Mouse (Mus musculus) midbrain, embryonic 14.5 days (tissue): ENCODE measurements around the gene Aars2. TPM values are rescaled to one million over a fixed set of nuclear protein-coding genes. Genes with fewer than 3 reads are reported as not detected.

Experiments used
- ATAC-seq: fragments of 200-750 bp; cut with Nextera tagmentation; 2 replicates; pipeline ENCODE4 v1.8.0; 2017; ENCODE audit warnings: moderate number of reproducible peaks, moderate library complexity; ENCODE audit not compliant: low FRiP score, low TSS enrichment
- DNase-seq: peaks from one replicate; pipeline ENCODE4 v3.0.0-alpha.2; 2015
- H3K27ac ChIP-seq: fragments of 300-500 bp; sonication (generic); replicated peaks from 2 replicates; pipeline ENCODE4 v1.5.1; 2014; ENCODE audit warnings: mild to moderate bottlenecking, low read depth, low read length, moderate library complexity
- H3K27me3 ChIP-seq: fragments of 300-500 bp; sonication (generic); 2 replicates; pipeline ENCODE4 v1.6.1; 2014; ENCODE audit warnings: low read length, control low read depth, mixed read lengths; ENCODE audit not compliant: control insufficient read depth, insufficient read depth
- H3K36me3 ChIP-seq: fragments of 300-500 bp; sonication (generic); 2 replicates; pipeline ENCODE4 v1.6.1; 2014; ENCODE audit warnings: low read length, control low read depth; ENCODE audit not compliant: control insufficient read depth, insufficient read depth
- H3K4me1 ChIP-seq: fragments of 300-500 bp; sonication (generic); 2 replicates; pipeline ENCODE4 v1.6.1; 2014; ENCODE audit warnings: mild to moderate bottlenecking, antibody characterized with exemption, low read length, control low read depth; ENCODE audit not compliant: control insufficient read depth, insufficient read depth
- H3K4me2 ChIP-seq: fragments of 300-500 bp; sonication (generic); 2 replicates; pipeline ENCODE4 v1.6.1; 2014; ENCODE audit warnings: mild to moderate bottlenecking, low read length, moderate library complexity
- H3K4me3 ChIP-seq: fragments of 300-500 bp; sonication (generic); replicated peaks from 2 replicates; pipeline ENCODE4 v1.5.1; 2014; ENCODE audit warnings: low read depth, low read length
- H3K9ac ChIP-seq: fragments of 300-500 bp; sonication (generic); replicated peaks from 2 replicates; pipeline ENCODE4 v1.6.1; 2014; ENCODE audit warnings: mild to moderate bottlenecking, low read length, moderate library complexity
- H3K9me3 ChIP-seq: fragments of 300-500 bp; sonication (generic); 2 replicates; pipeline ENCODE4 v1.6.1; 2016; ENCODE audit warnings: low read length, control low read depth, mixed read lengths; ENCODE audit not compliant: control insufficient read depth
- WGBS: fragments of 180-500 bp; shearing (Covaris S2); extraction: QIAGEN DNeasy Blood & Tissue Kit; methylation state at CpG from one replicate; pipeline ENCODE4 v1.1.7; 2014; 5-methylcytosine and 5-hydroxymethylcytosine counted together
- polyA plus RNA-seq: library from polyadenylated mRNA; unstranded; fragments of >200 nt; fragmentation: Nextera tagmentation; extraction: Ambion mirVana; gene quantifications from 2 replicates; pipeline ENCODE4 v1.2.1, GENCODE M21; 2014

Gene Aars2
- polyA plus RNA-seq, 1 experiment from 2014 or later, result 14.8 TPM

DNA sequence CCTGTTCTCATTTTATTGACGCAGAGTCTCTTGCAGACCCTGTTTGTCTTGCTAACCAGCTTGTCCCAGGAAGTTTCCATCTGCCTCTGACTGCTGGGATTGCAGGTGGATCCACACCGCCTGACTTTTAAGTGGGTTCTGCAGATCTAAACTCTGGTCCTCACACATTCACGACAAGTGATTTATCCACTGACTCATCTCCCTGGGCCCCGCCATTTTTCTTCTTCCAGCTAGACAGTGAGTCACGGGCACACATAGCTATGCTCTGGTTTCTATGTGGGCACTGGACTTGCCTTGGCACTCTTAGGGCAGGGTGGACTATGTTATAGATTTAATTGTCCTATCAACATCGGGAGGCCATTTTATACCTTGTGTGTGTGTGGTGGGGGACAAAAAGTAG lies 16.9 kb upstream of the Aars2 start:
- DNase-seq, result no peak
- Histone ChIP-seq H3K27me3 (no peaks in the 10 kb centered on the region), H3K9ac (no peak overlapping the region), H3K36me3 (no peaks in the 10 kb centered on the region), H3K9me3 (no peaks in the 10 kb centered on the region), H3K4me2 (no peak overlapping the region), H3K4me1 (no peaks in the 10 kb centered on the region), H3K4me3 (no peak overlapping the region), H3K27ac (no peak overlapping the region)
- no peak for ATAC-seq
- WGBS, result 91% methylated on average over 6 of the region's 6 CpGs

- Histone ChIP-seq H3K4me1 (no peaks in the 10 kb centered on the region), H3K9me3 (no peaks in the 10 kb centered on the region), H3K9ac (no peak overlapping the region), H3K4me3 (no peak overlapping the region), H3K4me2 (no peak overlapping the region), H3K27me3 (no peaks in the 10 kb centered on the region), H3K36me3 (no peaks in the 10 kb centered on the region), H3K27ac (no peak overlapping the region)
- DNase-seq (no peak), ATAC-seq (no peak)
- 80% methylated on average over 13 of the region's 13 CpGs for WGBS
Measured at GRCm38 (mm10) chr17:45490532-45491154, 16.0 kb upstream of the Aars2 start.

- WGBS, result 78% methylated on average over 11 of the region's 11 CpGs
- no peak for ATAC-seq
- H3K9ac ChIP-seq, result no peak overlapping the region
Measured at GRCm38 (mm10) chr17:45495398-45495797, 11.2 kb upstream of the Aars2 start.

GRCm38 (mm10) chr17:45498397-45498796 lies 8.2 kb upstream of the Aars2 start:
- H3K9ac ChIP-seq, result no peak overlapping the region
- WGBS, result 85% methylated on average over 13 of the region's 13 CpGs
- no peaks in the 10 kb centered on the region for H3K36me3 ChIP-seq
- H3K4me1 ChIP-seq, result no peaks in the 10 kb centered on the region
- H3K4me2 ChIP-seq, result no peak overlapping the region
- no peak overlapping the region for H3K4me3 ChIP-seq
- H3K27ac ChIP-seq, result no peak overlapping the region
- no peaks in the 10 kb centered on the region for H3K9me3 ChIP-seq
- ATAC-seq (no peak), DNase-seq (no peak)
- H3K27me3 ChIP-seq, result no peaks in the 10 kb centered on the region

More at GRCm38 (mm10) chr17:45495398-45495797, 11.2 kb upstream of the Aars2 start:
- no peaks in the 10 kb centered on the region for H3K4me1 ChIP-seq
- no peak overlapping the region for H3K4me2 ChIP-seq
- no peak for DNase-seq
- H3K9me3 ChIP-seq, result no peaks in the 10 kb centered on the region
- H3K27me3 ChIP-seq, result no peaks in the 10 kb centered on the region
- no peak overlapping the region for H3K27ac ChIP-seq
- H3K4me3 ChIP-seq, result no peak overlapping the region
- no peaks in the 10 kb centered on the region for H3K36me3 ChIP-seq

DNA sequence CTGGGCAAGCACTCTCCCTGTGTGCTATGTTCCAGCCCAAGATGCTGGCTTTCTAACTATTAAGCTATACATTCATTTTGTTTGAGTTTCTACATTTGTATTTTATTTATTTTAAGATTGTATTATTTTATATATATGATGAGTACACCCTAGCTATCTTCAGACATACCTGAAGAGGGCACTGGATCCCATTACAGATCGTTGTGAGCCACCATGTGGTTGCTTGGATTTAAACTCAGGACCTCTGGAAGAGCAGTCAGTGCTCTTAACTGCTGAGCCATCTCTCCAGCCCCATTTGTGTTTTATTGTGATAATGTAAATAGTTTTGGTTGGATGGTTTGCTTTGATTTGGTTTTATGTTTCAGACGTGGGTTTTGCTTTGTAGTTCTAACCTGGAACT lies 7.1 kb upstream of the Aars2 start:
- no peak overlapping the region for H3K9ac ChIP-seq
- 52% methylated on average over 2 of the region's 2 CpGs for WGBS
- no peak overlapping the region for H3K4me3 ChIP-seq
- H3K4me1 ChIP-seq, result no peaks in the 10 kb centered on the region
- no peaks in the 10 kb centered on the region for H3K36me3 ChIP-seq
- H3K9me3 ChIP-seq, result no peaks in the 10 kb centered on the region
- no peak overlapping the region for H3K4me2 ChIP-seq
- no peaks in the 10 kb centered on the region for H3K27me3 ChIP-seq
- ATAC-seq, result no peak
- no peak overlapping the region for H3K27ac ChIP-seq
- no peak for DNase-seq

DNA sequence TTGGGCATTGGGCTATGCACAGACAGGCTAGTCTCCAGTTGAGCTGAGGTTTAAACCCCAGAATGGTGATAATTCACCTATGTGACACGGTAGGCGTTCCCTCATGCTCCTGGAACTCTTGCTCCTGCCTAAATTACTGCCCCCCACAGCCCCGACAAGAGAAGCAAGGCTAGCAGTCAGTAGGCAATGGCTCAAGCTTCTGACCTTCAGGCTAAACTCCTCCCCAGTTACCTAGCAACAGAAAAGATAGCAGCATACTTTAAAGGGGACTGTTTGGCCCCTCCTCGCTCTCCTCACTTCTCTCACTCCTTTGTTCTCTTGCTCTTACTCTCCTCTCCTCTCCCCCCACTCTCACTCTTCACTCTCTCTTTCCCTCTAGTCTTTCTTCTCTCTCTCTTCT lies 5.7 kb upstream of the Aars2 start:
- H3K27me3 ChIP-seq, result no peaks in the 10 kb centered on the region
- WGBS, result 35% methylated on average over 4 of the region's 4 CpGs
- ATAC-seq (no peak), DNase-seq (no peak)
- H3K36me3 ChIP-seq, result no peaks in the 10 kb centered on the region
- H3K27ac ChIP-seq, result no peak overlapping the region
- no peak overlapping the region for H3K4me2 ChIP-seq
- H3K9ac ChIP-seq, result no peak overlapping the region
- H3K4me1 ChIP-seq, result no peaks in the 10 kb centered on the region
- H3K9me3 ChIP-seq, result no peaks in the 10 kb centered on the region
- H3K4me3 ChIP-seq, result no peak overlapping the region

DNA sequence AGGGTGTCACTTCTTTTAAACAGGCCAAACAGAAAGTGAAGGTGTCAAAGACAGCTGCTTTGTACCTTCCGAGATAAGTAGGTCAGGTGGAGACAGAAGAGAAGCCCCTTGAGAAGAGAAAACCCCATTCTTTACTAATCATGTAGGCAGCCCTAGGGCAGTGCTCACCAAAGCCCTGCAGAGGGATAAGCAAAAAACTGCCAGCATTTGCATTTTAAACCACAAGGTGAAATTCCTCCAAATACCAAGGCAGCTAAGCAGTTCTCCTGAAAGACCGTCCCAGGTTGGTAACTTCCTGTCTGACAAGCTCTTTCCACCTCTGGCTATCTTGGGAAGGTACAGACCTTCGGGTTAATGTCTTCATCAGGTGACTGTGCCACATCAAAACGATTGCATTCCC lies 4.3 kb upstream of the Aars2 start:
- Histone ChIP-seq H3K4me3 (no peak overlapping the region), H3K36me3 (no peaks in the 10 kb centered on the region), H3K4me2 (no peak overlapping the region), H3K9ac (no peak overlapping the region), H3K4me1 (0 out of 2 replicates have a peak, but pooled peaks cover 5% of the 10 kb centered on the region), H3K27me3 (no peaks in the 10 kb centered on the region), H3K27ac (no peak overlapping the region), H3K9me3 (no peaks in the 10 kb centered on the region)
- 56% methylated on average over 4 of the region's 4 CpGs for WGBS
- DNase-seq (no peak), ATAC-seq (no peak)

GRCm38 (mm10) chr17:45503301-45503973 lies 3.2 kb upstream of the Aars2 start:
- WGBS, result 69% methylated on average over 5 of the region's 5 CpGs
- Histone ChIP-seq H3K4me3 (no peak overlapping the region), H3K36me3 (0 out of 2 replicates have a peak, but pooled peaks cover under 1% of the 10 kb centered on the region), H3K4me1 (0 out of 2 replicates have a peak, but pooled peaks cover 5% of the 10 kb centered on the region), H3K4me2 (no peak overlapping the region), H3K9me3 (no peaks in the 10 kb centered on the region), H3K27ac (no peak overlapping the region), H3K27me3 (no peaks in the 10 kb centered on the region), H3K9ac (no peak overlapping the region)
- ATAC-seq (no peak), DNase-seq (no peak)

GRCm38 (mm10) chr17:45505941-45506465 lies 638 bp upstream of the Aars2 start:
- DNase-seq, result no peak
- 79% methylated on average over 6 of the region's 6 CpGs for WGBS
- Histone ChIP-seq H3K4me2 (no peak overlapping the region), H3K4me3 (no peak overlapping the region), H3K9me3 (no peaks in the 10 kb centered on the region), H3K27me3 (no peaks in the 10 kb centered on the region), H3K27ac (no peak overlapping the region), H3K9ac (no peak overlapping the region; the same call in 1 of the 2 replicates), H3K4me1 (0 out of 2 replicates have a peak, but pooled peaks cover 5% of the 10 kb centered on the region), H3K36me3 (peaks cover 11% of the 10 kb centered on the region; the same call in 1 of the 2 replicates)
- no peak for ATAC-seq
